Mouse (Mus musculus) layer of hippocampus, adult 18-20 months (tissue): ENCODE results near the gene Crybb1. TPM values are rescaled to one million over a fixed set of nuclear protein-coding genes. Genes with fewer than 3 reads are reported as not detected.

Source experiments
- DNase-seq, 2 experiments: peaks; one replicate each; pipeline ENCODE4 v3.0.0; 2022; ENCODE audit warnings: low spot score in 2 of 2
- total RNA-seq, 2 experiments: library from RNA; stranded (reverse); gene quantifications; 2 replicates each; pipeline ENCODE4 v1.2.3; 2021

Crybb1 gene
- total RNA-seq, 2 experiments from 2014 or later = 8.5 to 9.2 TPM

- DNase-seq = no peak
Measured at GRCm38 (mm10) chr5:112265110-112265509, 9.5 kb downstream of the Crybb1 start.

- DNase-seq = no peak
Measured at GRCm38 (mm10) chr5:112265515-112265914, 9.9 kb downstream of the Crybb1 start.

DNA sequence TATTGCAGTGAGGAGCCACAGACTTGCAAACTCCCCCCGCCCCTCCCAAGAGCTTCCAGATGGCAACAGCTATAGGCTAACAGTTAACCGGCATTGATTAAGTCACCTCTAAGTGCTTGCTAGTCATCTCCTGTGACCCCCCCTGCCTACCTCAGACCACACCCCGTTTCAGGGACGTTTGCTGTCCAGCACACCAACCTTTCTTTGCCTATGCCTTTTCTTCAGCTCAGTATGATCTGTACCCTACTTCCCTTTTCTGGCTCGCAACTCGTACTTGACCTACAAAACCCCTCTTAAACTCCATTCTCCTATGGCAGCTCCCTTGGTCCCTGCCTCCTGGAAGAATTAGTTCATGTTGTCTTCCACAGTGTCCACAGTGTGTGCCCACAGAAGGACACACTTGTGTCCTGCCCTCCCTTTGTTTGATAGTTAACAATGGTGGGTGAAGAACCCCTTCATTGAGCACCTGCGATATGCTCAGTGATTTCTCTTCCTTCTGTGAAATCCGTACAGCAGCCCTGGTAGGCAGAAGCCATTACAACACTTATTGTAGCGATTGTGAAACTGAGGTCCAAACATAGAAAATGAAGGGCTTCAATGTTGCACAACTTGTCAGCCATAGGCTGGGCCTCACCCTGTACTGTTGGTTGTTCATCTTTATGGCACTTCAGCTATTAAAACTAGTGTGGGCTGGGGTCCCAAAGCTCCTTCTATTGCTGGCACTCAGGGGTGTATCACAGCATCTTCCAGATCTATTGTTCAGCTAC, 10.6 kb downstream of the Crybb1 start:
- DNase-seq = no peak

DNA sequence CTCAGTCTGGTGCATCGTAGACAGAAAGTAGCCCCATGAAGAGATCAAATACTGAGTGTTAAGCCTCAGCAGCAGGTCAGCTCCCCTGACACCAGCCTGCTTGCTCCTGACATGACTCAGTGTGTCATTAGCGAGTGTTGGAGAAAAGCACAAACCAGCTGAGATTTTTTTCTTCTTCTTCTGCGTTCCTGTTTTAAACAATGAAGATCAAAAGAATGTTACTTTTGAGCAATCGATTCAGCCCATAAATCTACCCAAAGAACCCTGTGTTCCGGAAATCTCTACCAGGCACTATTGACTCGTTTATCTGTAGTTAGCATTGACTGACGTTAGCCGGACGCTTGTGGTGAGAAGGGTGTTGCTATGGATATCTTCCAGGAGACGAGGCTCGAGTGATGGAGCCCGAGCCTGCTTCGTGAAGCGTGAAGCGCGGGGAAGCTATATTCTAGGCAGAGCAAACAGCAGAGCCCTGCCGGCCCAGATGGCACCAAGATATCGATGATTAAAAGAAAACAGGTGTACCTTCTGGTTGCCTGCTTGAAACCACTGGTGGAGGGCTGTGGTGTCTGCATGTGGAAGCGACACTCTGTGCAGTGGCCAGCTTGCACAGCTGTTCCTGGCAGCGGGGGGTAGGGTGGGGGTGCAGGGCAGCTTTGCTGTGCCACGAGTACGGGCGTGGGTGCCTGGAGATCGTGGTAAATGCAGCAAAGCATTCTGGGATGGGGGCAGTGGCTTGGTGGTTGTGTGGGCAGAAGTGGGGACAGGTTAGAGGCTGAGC, 15.3 kb downstream of the Crybb1 start:
- peak; percentile 43 to 62 for DNase-seq

DNA sequence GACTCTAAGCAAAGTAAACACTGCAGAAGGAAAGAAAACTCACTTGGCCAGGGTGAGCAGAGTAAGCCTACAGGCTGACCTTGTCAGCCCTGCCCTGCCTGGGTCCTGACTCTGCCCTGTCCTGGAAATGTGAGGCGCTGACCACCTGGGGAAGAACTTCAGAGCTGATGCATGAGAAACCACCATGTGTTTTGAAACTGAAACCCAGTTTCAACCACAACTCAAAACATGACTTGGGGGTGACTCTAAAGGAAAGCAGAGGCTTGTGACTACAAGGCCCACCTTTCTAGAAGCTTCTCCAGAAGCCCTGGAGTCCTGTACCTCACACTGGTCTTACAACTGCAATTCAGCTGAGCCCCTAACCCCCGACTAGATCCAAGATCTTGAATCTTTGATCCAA, 17.3 kb downstream of the Crybb1 start:
- DNase-seq = no peak

- no peak for DNase-seq
Measured at GRCm38 (mm10) chr5:112273746-112274463, 18.3 kb downstream of the Crybb1 start.

DNA sequence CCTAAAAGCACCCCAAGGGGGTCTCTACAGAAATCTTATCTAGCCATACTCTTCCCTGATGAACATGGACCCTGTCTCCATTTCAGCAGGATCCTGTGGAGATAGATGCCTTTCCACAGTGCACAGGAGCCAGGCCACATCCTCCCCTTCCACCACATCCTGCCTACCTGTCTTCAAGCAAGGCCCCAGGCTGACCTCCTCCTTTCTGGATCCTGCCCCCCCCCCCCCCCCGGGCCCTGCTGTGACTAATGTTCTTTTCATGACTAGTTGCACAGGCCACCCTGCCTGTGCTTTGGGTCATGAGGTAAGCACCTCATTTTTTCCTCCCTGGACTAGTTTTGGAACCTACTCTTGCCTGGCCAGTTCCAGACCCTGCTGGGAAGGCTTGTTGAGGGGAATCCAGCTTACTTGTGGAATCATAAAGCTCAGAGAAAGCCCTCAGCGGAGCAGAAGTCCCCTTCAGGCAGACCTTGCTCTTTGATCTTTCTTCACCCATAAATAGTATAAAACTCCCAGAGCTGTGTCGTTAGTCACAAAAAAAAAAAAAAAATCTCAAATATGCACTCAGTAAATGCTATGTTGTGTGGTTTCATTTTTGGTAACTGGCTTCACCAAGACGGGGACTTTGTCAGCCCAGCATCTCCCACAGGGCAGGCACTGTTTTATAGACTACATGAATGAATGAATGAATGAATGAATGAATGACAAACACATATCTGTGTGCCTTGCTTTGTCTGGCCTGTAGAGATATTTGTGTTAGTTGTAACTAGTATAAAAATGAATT, 19.6 kb downstream of the Crybb1 start:
- no peak for DNase-seq

DNA sequence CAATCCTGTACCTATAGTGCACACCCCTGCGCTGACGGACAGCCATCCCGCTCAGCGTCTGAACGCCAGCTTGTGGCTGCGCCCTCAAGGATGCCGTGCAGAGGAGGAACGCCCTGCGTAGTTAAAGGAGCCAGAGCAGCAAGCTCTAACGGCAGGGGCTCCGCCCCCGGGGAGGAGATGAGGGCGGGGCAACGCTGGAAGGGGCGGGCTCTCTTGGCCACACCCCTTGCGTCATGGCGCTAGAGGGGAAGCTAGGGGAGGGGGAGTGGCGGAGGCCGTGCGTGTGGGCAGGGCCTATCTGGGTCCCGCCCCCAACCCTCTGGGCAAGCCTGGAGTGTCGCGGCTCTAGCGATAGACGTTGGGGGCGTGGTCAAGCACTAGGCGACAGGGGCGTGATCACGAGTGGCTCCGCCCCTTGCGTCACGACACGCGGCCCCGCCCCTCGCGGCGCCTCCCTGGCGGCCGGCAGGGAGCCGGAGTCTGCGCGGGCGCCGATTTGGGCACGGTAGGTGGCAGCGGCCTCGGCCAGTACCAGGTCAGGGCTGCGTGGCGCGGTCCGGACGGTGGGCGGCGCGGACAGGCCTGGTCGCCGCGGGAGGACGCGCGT, 20.8 kb downstream of the Crybb1 start, which contains the start of gene Tpst2:
Gene Tpst2 (plus strand): TSS at position 425 of the 607 bp plus-strand sequence.
- DNase-seq = peak; percentile 100

GRCm38 (mm10) chr5:112276907-112277348, 21.3 kb downstream of the Crybb1 start:
- DNase-seq = no peak

- no peak for DNase-seq
Measured at GRCm38 (mm10) chr5:112277906-112278470, 22.4 kb downstream of the Crybb1 start.

DNA sequence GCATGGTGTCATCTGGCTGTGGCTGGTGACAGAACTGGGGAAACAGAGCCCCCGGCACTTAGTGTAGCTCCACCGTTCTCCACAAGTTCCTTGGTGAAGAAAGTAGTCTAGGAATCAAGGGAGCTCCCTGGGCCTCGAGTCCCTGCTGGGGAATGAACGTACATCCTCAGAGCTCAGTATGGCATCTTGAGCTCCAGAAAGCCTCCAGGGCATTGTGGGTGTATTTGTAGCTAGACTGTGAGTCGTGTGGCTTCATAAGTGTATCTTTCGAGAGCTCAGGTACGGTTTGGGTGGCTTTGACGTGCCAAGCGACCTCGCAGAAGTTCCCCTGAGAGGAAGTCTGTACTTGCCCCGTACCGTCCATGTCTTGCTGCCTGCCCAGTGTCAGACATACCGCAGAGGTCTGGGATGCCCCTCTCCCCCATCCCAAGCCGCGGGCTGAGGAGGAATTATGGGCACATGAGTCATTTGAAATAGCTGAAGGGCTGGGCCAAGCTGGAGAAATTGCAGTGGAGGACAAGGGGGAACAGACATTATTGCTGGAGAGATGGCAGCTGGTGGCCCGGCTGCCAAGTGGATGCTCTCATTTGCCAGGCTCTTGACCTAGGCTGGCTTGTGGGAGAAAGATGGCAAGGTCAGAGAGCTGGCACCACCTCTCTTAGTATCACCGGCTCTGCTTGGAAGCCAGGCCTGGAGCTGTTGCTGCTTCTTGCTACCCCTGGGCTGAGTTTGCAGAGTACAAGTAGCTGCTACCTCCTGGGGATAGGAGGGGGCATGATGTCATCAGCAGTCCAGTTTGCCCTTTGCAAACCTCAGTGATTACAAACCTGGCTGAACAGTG, 23.8 kb downstream of the Crybb1 start:
- DNase-seq = no peak

- DNase-seq = no peak
Measured at GRCm38 (mm10) chr5:112280151-112280550, 24.5 kb downstream of the Crybb1 start.

DNA sequence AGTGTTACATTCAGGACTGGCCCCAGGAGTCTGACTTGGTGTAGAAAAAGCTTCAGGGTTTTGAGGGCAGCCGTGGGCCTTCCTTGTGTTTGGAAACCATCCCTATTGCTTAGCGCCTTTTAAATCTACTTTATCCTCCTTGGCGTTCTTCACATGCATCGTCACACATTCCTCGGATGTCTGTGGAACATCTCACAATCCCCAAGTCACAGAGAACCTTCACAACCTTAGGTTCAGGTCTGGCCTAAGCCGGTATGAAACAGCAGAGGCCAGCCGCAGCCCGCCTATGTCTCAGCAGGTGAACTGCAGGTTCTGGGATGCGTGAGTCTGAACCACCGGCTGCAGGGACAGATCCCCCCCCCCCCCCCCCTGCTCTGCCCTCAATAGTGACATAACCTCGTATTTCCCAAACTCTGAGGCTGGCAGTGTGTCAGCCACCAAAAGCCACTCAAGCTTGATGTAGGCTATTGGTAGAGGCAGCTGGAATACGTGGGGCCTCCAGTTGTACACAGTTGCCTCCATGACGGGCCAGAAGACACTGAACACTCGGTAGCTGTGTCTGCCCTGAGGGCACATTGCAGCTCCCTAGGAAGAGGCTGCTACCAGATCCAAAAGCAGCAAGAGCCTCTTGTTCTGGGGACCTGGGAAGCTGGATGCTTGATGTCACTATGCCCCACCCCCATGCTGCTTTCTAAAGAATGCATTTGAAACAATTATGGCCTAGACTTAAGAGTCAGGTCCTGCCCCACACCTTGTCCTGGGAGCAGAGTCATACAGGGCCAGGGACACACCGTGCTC, 25.4 kb downstream of the Crybb1 start:
- no peak for DNase-seq

- DNase-seq = no peak
Measured at GRCm38 (mm10) chr5:112281676-112282075, 26.1 kb downstream of the Crybb1 start.

GRCm38 (mm10) chr5:112282123-112282779, 26.6 kb downstream of the Crybb1 start:
- DNase-seq = no peak

DNA sequence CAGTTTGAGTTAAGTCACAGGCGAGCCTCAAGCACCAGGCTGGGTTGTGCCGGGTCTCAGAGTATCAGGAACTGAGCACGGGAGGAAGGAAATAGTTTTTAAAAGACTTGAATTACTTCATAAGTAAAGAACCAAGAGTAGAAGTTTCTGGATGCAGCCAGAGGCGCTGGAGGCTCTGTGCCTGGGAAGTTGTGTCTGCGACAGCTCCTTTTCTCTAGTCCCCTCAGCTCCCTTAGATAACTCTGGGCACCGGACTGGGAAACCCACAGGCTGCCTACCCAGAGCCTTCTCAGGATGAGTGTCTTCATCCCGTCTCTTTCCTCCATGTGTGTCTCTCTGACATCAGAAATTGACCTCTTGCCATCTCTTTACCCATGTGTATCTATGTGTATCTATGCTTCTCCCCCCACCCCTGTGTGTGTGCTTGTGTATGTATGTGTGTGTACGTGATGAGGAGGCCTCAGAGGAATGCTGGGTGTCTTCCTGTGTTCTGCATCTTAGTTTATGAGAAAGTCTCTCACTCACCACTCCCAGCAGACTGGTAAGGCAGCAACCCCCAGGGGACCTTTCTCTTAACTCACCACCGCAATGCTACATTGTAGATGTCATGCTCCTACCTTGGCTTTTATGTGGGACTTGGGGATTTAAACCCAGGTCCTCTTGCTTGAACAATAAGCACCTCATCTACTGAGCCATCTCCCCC, 27.3 kb downstream of the Crybb1 start:
- DNase-seq = no peak

GRCm38 (mm10) chr5:112283543-112284202, 28.1 kb downstream of the Crybb1 start:
- DNase-seq = no peak
